Mouse (Mus musculus) frontal cortex, postnatal 10 days (tissue): ENCODE measurements around the gene Gsto2.
"Not testable (repeated sequence)": the region's sequence is repeated elsewhere in the genome, so short reads cannot be mapped to it uniquely, and the experiment has no call there.

ENCODE experiments used
- DNase-seq, 2 experiments: peaks; one replicate each; pipeline ENCODE4 v3.0.0; 2022; ENCODE audit warnings: low spot score in 2 of 2, mixed read lengths in 1 of 2

Gsto2 gene

DNA sequence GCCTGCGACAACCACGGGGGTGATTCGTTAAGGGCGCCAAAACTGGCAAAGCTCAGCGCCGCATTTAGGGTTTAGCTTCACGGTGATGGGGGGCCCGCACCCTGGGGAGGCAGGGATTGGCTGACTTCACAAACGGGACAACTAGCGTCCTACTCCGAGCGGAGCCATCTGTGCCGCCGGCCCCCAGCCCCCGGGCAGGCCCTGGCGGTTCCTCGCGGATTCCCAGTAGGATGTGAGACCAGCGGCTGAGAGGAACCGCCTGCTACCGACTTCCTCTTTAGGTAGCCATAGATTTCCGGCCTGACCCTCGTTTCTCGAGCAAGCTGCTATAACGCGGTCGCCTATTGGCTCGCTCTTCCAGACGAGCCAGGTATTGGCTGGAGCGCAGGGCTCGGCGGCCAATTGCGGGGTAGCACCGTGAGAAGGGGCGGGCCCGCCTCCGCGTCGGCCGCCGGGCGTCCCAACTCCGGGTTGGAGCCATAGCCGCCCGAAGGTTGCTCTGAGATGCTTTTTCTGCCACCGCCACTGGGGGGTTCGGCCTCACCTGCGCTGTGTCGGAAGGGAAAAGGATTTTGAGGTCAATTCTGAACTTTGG lies at the start of gene Gsto2:
Gene Gsto2 (plus strand): TSS at position 182 of the 595 bp plus-strand sequence.
- DNase-seq, result peak; percentile 93

GRCm38 (mm10) chr19:47817692-47818091 lies 47.6 kb upstream of the Gsto2 start:
- DNase-seq, result no peak

- peak; percentile 58 to 74 for DNase-seq
These were observed 44.4 kb upstream of the Gsto2 start for GRCm38 (mm10) chr19:47820832-47821493.

DNA sequence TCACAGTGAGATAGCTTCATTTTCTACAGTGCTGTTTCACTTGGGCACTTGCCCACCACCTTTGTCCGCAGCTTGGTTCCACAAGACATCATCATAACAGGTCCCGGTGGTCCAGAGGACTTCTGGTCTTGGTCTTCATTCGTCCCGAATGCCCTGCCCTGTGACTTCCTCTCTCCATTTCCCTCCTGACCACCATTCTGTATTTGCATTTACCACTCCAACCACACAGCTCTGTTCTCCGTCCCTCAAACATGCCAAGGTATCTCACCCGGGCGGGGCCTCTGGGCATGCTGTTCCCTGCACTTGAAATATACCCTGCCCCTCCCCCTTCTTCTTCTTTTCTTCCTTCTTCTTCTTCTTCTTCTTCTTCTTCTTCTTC lies 43.9 kb upstream of the Gsto2 start:
- DNase-seq, result no peak

DNA sequence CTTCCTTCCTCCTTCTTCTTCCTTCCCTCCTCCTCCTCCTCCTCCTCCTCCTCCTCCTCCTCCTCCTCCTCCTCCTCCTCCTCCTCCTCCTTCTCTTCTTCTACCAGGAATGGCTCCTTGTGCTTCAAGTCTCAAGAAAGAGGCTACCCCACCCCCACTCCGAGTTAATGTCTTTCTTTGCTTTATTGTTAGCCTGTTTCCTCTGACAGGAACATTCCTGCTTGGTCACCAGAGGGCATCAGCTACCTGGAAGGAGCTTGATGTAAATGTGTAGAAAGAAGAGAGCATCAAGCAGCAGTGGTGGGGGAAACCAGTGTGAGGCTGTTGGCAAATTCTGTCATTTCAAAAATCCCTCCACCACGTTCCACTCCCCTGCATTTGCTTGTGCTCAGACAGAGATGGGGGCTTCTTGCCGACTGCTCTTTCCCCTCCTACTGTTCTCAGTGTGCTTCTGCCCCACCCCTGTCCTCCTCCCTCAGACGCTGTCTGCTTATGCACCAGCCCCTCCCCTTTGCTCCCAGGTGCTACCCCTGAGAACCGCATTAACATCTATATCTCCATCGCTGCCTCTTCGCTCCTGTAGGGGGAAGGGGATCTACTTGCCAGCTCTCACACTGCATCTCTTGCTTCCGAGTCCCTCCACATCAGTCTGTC lies 43.1 kb upstream of the Gsto2 start:
- no peak for DNase-seq

- no peak for DNase-seq
These were observed 41.3 kb upstream of the Gsto2 start for GRCm38 (mm10) chr19:47824026-47824425.

DNA sequence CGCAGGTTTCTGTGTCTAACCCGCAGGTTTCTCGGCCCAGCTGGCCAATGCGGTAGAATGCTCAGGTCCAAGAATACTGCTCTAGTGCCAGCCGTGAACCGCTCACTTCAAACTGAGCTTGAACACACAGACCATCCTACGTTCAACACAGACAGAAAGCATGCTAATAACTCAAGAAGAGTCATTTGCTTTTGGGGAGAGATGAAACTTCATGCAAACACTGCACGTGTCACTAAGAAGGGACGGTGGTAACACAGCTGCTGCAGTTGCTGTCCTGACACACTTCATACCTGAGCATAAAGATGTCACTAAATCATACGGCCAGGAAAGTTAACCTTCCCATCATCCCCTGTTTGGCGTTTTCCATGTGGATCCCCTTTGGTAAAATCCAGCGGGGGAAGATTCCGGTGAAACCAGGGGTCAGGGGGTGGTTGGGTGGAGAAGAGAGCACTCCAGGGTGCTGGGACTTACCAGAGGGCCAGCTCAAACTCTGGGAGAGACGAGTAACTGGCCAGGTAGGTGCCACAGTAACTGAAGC lies 35.4 kb upstream of the Gsto2 start:
- DNase-seq, result no peak

GRCm38 (mm10) chr19:47831111-47831510 lies 34.2 kb upstream of the Gsto2 start:
- no peak for DNase-seq

GRCm38 (mm10) chr19:47832316-47832715 lies 33.0 kb upstream of the Gsto2 start:
- DNase-seq, result no peak

- DNase-seq, result no peak
These were observed 30.7 kb upstream of the Gsto2 start for GRCm38 (mm10) chr19:47834614-47835013.

DNA sequence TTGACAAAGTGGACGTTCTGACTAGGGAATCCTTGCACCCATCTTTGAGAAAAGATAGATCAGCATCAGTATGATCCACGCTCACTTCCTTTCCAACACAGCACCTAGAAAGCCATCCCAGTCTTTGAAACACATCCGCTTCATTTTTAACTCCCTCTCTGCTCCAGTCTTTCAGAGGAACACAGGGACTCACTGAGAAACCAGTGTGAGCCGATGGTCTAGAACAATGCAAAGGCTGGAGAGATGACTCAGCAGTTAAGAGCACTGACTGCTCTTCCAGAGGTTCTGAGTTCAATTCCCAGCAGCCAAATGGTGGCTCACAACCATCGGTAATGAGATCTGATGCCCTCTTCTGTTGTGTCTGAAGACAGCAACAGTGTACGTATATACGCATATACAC lies 29.6 kb upstream of the Gsto2 start:
- no peak for DNase-seq

DNA sequence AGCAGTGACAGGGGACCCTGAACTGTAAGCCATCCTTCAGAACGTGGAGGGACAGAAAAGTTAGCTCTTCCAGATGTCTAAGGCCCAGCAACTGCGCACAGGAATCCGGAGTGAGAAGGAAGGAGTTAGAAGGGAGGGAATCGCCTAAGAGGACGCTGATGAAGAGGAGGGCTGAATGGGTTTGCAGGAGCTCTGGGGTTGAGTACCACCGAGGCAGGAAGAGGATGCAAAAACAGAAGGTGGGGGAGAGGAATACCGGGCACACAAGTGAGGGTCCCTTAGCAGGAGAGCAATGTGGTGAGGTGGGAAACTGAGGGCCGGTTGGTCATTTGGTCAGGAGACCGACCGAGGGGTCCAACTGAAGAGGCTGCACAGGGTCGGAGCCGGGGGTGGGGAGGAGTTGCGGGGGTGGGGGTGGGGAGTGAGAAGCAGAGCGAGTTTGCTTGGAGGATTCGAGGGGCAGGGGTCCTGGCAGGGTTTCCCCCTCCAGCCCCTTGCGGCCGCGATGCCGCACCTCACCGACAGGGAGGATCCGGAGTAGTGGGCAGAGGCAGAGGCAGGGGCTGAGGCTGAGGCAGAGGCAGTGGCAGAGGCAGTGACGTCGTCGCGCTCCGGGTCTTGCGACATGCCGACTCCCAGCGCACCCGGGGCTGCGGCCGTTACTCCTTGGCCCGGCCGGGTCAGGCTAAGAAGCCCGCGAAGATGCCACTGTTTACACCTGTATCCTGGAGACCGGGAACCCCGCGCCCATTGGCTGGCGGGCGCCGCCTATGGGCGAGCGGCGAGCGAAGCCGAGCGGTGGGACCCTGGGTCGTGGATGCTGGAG lies 28.4 kb upstream of the Gsto2 start:
- peak; percentile 45 to 62 for DNase-seq

- DNase-seq, result no peak
These were observed 27.8 kb upstream of the Gsto2 start for GRCm38 (mm10) chr19:47837527-47837901.

DNA sequence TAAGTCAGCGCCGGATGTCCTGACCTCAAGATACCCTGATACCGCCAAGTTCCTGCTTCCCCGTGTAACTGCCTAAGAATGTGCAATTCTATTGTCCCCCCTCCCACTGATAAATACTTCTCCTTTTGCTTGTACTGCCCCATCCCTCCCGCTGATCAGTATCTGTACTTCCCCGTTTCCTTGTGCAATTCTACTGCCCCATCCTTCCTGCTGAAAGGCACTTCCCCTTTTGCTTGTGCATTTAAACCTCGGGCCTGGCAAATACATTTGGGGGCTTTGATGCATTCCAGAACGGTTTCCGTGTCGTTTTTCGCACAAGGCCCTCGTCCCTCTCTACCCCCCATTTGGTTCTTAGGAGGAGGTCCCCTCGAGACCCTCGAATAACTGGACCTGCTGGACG lies 24.1 kb upstream of the Gsto2 start:
- not testable (repeated sequence) for DNase-seq

DNA sequence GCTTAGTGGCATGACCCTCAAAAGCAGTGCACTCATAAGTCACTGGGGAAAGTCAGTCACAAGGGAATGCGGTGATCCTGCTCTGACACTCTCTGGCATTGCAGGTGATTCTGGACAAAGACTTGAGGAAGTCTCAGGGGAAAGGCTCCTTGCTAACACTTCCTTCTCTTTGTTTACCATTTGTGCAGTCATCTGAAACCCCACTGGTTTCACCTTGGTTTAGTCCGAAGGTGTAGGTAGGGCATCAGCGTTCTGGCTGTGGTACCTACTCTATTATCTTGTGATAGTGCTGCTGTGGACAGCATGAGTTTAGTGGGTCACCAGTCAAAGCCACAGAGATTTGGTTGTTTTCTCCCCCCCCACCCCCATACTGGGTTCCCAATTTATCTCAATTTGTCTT lies 15.6 kb upstream of the Gsto2 start:
- DNase-seq, result no peak

- DNase-seq, result not testable (repeated sequence)
These were observed 13.2 kb upstream of the Gsto2 start for GRCm38 (mm10) chr19:47852131-47852530.

- DNase-seq, result no peak
These were observed 12.3 kb upstream of the Gsto2 start for GRCm38 (mm10) chr19:47853053-47853452.

DNA sequence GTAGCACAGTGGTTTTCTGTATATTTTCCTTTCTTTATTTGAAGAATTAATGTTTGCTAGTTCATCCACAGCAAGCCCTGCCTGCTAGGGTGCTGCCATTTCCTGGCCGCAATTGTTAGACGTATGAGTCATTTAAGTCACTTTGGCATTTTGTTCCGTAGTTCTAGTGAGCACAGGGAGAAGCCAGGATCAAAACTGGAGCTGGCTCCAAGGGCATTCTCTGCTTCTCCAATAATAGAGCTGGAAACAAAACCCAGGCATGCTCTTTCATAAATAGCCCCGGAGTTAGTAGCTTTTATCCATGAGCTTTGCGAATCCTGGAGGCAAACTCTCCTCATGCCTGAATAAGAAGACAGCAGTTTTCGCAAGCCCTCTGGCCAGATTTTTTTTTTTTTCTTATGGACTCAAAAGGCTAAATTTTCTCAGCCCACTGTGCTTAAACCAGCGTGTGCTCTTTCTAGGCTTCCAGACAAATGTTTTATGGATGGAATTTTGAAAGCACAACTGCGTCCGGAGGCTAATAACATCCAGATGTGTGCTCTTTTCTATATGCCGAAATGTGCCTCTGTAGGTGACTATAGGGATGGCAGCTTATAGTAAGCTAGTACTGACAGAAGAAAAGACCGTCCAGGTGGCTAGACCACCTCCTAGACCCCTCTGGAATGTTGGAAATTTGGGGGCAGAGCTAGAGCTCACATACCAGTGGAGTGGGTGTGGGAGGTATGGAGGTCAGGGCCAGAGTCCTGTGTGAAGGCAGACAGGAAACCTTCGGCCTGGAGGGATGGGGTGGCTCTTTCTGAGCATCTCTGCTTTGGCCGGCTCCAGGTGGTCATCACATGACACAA lies 11.2 kb upstream of the Gsto2 start:
- DNase-seq, result no peak

DNA sequence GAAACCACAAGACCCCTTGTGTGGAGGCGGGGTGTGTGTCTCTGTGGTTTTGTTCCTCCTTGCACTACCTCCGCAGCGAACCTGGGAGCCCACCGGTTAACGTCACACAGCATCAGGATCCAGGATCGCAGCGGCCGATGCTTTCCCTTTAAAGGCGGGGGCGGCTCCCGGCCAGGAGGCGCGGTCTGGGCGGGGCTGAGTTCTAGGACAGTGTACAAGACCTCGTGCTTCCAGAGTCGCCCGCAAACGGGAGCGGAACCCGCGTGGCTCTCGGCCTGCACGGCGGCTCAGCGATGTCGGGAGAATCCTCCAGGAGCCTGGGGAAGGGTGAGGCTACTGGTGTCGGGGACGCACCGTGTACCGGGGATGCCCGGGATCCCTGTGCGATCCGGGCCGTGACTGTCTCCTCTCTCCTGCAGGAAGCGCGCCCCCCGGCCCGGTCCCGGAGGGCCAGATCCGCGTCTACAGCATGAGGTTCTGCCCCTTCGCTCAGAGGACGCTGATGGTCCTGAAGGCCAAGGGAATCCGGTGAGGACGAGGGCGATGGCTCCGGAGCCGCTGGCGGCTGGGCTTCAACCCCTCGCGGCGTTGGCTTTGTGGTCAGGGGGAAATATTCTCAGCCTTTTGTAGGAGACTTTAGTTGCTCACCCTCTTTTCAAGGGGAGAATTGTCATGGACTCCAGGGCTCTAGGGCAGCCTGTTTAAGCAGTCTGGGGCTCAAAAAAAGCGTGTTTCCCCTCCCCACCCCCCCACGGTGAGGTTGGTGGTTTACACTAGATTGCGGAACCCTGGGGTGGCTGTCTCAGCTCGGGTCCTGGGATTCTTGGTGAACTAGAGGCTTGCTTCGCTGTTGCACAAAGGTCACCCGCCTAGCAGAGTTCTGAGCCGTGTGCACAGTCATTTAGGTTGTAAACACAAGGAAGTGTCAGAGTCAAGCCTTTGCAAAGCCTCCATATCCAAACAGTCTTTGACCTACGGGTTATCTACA lies 10.2 kb upstream of the Gsto2 start, which contains the start of gene Gsto1:
Gene Gsto1 (plus strand): TSS at position 175 of the 988 bp plus-strand sequence.
- peak; percentile 75 to 84 for DNase-seq
